Mouse (Mus musculus): ENCODE data around the gene Ick. TPM values are rescaled to one million over a fixed set of nuclear protein-coding genes. Genes with fewer than 3 reads are reported as not detected.

Gene Ick
- polyA plus RNA-seq, 1 experiment from 2014 or later, result 39.4 TPM

DNA sequence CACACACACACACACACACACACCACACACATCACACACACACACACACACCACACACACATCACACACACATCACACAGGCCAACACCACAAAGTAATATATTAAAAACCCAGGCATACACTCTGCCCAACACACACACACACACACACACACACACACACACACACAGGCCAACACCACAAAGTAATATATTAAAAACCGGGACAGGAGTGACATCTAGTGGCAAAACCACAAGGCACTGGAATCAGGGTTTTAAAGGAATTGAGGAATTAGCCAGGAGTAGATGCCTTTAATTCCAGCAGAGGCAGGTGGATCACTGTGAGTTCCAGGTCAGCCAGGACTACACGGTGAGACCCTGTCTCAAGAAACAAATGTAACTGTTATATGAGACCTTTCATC, 30.8 kb upstream of the Ick start:
- Histone ChIP-seq H3K4me2 (ENCODE audit: low read length) (no peak overlapping the region), H3K36me3 (ENCODE audit: control insufficient read depth, insufficient read depth) (peaks cover 15% of the 10 kb centered on the region), H3K4me3 (replicated peaks; ENCODE audit: low read length) (no peak overlapping the region), H3K27ac (ENCODE audit: low read length) (no peak overlapping the region), H3K27me3 (replicated peaks; ENCODE audit: control insufficient read depth, insufficient read depth, low read length) (no peaks in the 10 kb centered on the region), H3K9ac (replicated peaks; ENCODE audit: low read depth, low read length) (no peak overlapping the region), H3K9me3 (ENCODE audit: control insufficient read depth, low read length) (no peaks in the 10 kb centered on the region), H3K4me1 (replicated peaks; ENCODE audit: control insufficient read depth, insufficient read depth, low read length) (no peaks in the 10 kb centered on the region)
- ATAC-seq, result peak; percentile 38; the same call in 1 of the 2 replicates
- WGBS, result 35% methylated on average over 2 of the region's 2 CpGs

DNA sequence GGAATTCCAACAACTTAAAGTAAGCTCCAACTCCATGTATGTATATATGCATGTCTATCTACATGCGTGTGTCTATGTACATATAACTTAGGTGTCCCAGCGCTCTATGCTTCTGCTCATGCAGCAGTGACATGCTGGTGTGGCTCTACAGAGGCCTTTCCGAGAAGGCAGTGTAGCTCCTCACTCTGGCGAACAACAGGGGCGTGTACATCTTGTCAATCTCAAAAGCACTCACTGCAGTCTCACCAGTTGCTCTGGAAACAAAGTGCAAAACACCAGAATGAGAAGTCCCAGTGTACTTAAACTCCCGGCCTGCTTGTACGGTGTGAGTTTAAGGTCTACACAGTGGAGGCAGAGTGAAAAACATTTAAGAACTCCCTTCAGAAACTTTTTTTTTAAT, 27.2 kb upstream of the Ick start:
- WGBS, result 72% methylated on average over 7 of the region's 7 CpGs
- no peak overlapping the region for H3K4me3 ChIP-seq (replicated peaks; ENCODE audit: low read length)
- no peaks in the 10 kb centered on the region for H3K4me1 ChIP-seq (replicated peaks; ENCODE audit: control insufficient read depth, insufficient read depth, low read length)
- H3K27me3 ChIP-seq (replicated peaks; ENCODE audit: control insufficient read depth, insufficient read depth, low read length), result no peaks in the 10 kb centered on the region
- no peak overlapping the region for H3K27ac ChIP-seq (ENCODE audit: low read length)
- peaks cover 33% of the 10 kb centered on the region for H3K36me3 ChIP-seq (ENCODE audit: control insufficient read depth, insufficient read depth)
- H3K9ac ChIP-seq (replicated peaks; ENCODE audit: low read depth, low read length), result no peak overlapping the region
- H3K9me3 ChIP-seq (ENCODE audit: control insufficient read depth, low read length), result no peaks in the 10 kb centered on the region
- H3K4me2 ChIP-seq (ENCODE audit: low read length), result no peak overlapping the region
- ATAC-seq, result no peak

DNA sequence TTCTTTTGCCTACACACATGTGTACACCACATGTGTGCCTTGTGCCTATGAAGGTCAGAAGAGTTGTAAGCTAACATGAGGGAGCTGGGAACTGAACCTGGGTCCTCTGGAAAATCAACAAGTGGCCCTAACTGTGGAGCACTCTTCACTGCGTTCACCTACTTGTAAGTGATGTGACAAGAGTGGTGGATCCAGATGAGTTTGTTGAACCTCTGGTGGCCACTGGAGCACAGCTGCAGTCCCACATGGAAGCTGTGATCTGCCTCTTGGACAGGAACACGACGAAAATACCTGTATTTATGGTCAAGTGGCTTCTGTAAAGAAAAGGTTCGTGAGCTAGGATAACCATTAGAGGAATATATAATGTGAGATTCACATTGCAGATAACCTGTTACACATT, 24.7 kb upstream of the Ick start:
- Histone ChIP-seq H3K4me1 (replicated peaks; ENCODE audit: control insufficient read depth, insufficient read depth, low read length) (no peaks in the 10 kb centered on the region), H3K36me3 (ENCODE audit: control insufficient read depth, insufficient read depth) (peaks cover 36% of the 10 kb centered on the region), H3K9ac (replicated peaks; ENCODE audit: low read depth, low read length) (no peak overlapping the region), H3K4me3 (replicated peaks; ENCODE audit: low read length) (no peak overlapping the region), H3K4me2 (ENCODE audit: low read length) (no peak overlapping the region), H3K27ac (ENCODE audit: low read length) (no peak overlapping the region), H3K9me3 (ENCODE audit: control insufficient read depth, low read length) (no peaks in the 10 kb centered on the region), H3K27me3 (replicated peaks; ENCODE audit: control insufficient read depth, insufficient read depth, low read length) (no peaks in the 10 kb centered on the region)
- WGBS, result 92% methylated on average over 4 of the region's 4 CpGs
- ATAC-seq, result no peak

DNA sequence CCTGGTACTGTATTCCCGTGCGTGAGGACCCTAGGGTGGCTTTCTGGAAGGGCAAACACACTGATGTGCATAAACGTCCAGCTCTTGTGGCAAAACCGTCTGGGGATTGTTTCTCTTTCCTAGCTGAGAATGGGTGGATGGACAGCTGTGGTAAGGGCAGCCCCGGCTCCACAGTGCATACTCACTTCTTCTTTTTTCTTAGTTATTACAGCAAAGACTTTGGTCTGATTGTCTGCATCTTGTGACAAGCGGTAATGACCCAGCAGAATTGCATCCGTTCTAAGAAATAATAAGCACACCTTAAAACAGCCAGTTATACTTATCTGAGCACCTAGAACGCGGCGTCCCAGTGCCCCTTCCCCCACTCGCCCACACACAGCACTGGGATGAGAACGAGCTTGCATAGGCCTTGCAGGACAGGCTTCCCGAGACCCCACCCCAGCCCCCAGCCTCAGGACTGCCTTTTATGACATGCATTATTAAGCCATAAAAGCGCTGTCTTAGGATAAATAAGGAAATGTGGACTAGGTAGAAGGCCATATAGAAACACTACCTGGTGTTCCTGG, 23.2 kb upstream of the Ick start:
- no peak overlapping the region for H3K4me3 ChIP-seq (replicated peaks; ENCODE audit: low read length)
- ATAC-seq, result no peak
- H3K4me2 ChIP-seq (ENCODE audit: low read length), result no peak overlapping the region
- H3K9me3 ChIP-seq (ENCODE audit: control insufficient read depth, low read length), result no peaks in the 10 kb centered on the region
- H3K27me3 ChIP-seq (replicated peaks; ENCODE audit: control insufficient read depth, insufficient read depth, low read length), result no peaks in the 10 kb centered on the region
- no peak overlapping the region for H3K27ac ChIP-seq (ENCODE audit: low read length)
- H3K9ac ChIP-seq (replicated peaks; ENCODE audit: low read depth, low read length), result no peak overlapping the region
- no peaks in the 10 kb centered on the region for H3K4me1 ChIP-seq (replicated peaks; ENCODE audit: control insufficient read depth, insufficient read depth, low read length)
- peaks cover 32% of the 10 kb centered on the region for H3K36me3 ChIP-seq (ENCODE audit: control insufficient read depth, insufficient read depth)
- 90% methylated on average over 14 of the region's 14 CpGs for WGBS

GRCm38 (mm10) chr9:78087751-78088150, 21.2 kb upstream of the Ick start:
- Histone ChIP-seq H3K4me2 (ENCODE audit: low read length) (no peak overlapping the region), H3K27me3 (replicated peaks; ENCODE audit: control insufficient read depth, insufficient read depth, low read length) (no peaks in the 10 kb centered on the region), H3K9ac (replicated peaks; ENCODE audit: low read depth, low read length) (no peak overlapping the region), H3K27ac (ENCODE audit: low read length) (no peak overlapping the region), H3K4me3 (replicated peaks; ENCODE audit: low read length) (no peak overlapping the region), H3K36me3 (ENCODE audit: control insufficient read depth, insufficient read depth) (peaks cover 26% of the 10 kb centered on the region), H3K9me3 (ENCODE audit: control insufficient read depth, low read length) (no peaks in the 10 kb centered on the region), H3K4me1 (replicated peaks; ENCODE audit: control insufficient read depth, insufficient read depth, low read length) (no peaks in the 10 kb centered on the region)
- no peak for ATAC-seq
- 91% methylated on average over 9 of the region's 9 CpGs for WGBS

- peaks cover 28% of the 10 kb centered on the region for H3K36me3 ChIP-seq (ENCODE audit: control insufficient read depth, insufficient read depth)
- no peak overlapping the region for H3K4me2 ChIP-seq (ENCODE audit: low read length)
- WGBS, result 68% methylated on average over 4 of the region's 4 CpGs
- H3K27ac ChIP-seq (ENCODE audit: low read length), result no peak overlapping the region
- H3K4me1 ChIP-seq (replicated peaks; ENCODE audit: control insufficient read depth, insufficient read depth, low read length), result no peaks in the 10 kb centered on the region
- no peak for ATAC-seq
- no peaks in the 10 kb centered on the region for H3K27me3 ChIP-seq (replicated peaks; ENCODE audit: control insufficient read depth, insufficient read depth, low read length)
- no peaks in the 10 kb centered on the region for H3K9me3 ChIP-seq (ENCODE audit: control insufficient read depth, low read length)
- no peak overlapping the region for H3K4me3 ChIP-seq (replicated peaks; ENCODE audit: low read length)
- H3K9ac ChIP-seq (replicated peaks; ENCODE audit: low read depth, low read length), result no peak overlapping the region
Measured at GRCm38 (mm10) chr9:78088521-78088920, 20.5 kb upstream of the Ick start.

GRCm38 (mm10) chr9:78088971-78089370, 20.0 kb upstream of the Ick start:
- Histone ChIP-seq H3K27ac (ENCODE audit: low read length) (no peak overlapping the region), H3K4me3 (replicated peaks; ENCODE audit: low read length) (no peak overlapping the region), H3K4me2 (ENCODE audit: low read length) (no peak overlapping the region), H3K9ac (replicated peaks; ENCODE audit: low read depth, low read length) (no peak overlapping the region), H3K9me3 (ENCODE audit: control insufficient read depth, low read length) (no peaks in the 10 kb centered on the region), H3K4me1 (replicated peaks; ENCODE audit: control insufficient read depth, insufficient read depth, low read length) (no peaks in the 10 kb centered on the region), H3K36me3 (ENCODE audit: control insufficient read depth, insufficient read depth) (peaks cover 26% of the 10 kb centered on the region), H3K27me3 (replicated peaks; ENCODE audit: control insufficient read depth, insufficient read depth, low read length) (no peaks in the 10 kb centered on the region)
- 89% methylated on average over 7 of the region's 7 CpGs for WGBS
- ATAC-seq, result no peak

GRCm38 (mm10) chr9:78089906-78090305, 19.1 kb upstream of the Ick start:
- 89% methylated on average over 1 of the region's 1 CpGs for WGBS
- no peak overlapping the region for H3K4me2 ChIP-seq (ENCODE audit: low read length)
- no peaks in the 10 kb centered on the region for H3K27me3 ChIP-seq (replicated peaks; ENCODE audit: control insufficient read depth, insufficient read depth, low read length)
- H3K4me3 ChIP-seq (replicated peaks; ENCODE audit: low read length), result no peak overlapping the region
- no peaks in the 10 kb centered on the region for H3K4me1 ChIP-seq (replicated peaks; ENCODE audit: control insufficient read depth, insufficient read depth, low read length)
- H3K9me3 ChIP-seq (ENCODE audit: control insufficient read depth, low read length), result no peaks in the 10 kb centered on the region
- H3K36me3 ChIP-seq (ENCODE audit: control insufficient read depth, insufficient read depth), result peaks cover 18% of the 10 kb centered on the region
- H3K27ac ChIP-seq (ENCODE audit: low read length), result no peak overlapping the region
- no peak overlapping the region for H3K9ac ChIP-seq (replicated peaks; ENCODE audit: low read depth, low read length)
- ATAC-seq, result no peak

DNA sequence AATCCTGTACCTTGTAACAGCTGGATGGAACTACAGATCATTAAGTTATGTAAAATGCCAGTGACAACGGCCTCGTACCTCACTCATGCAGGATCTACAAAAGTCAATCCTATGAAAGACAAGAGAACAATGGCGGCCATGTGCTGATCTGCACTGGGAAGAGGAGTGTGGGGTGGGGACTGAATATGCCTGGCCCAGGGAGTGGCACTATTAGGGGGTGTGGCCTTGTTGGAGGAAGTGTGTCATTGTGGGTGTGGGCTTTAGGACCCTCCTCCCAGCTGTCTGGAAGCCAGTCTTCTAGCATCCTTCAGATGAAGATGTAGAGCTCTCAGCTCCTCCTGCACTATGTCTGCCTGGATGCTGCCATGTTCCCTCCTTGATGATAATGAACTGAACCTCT, 18.4 kb upstream of the Ick start:
- WGBS, result 94% methylated on average over 3 of the region's 3 CpGs
- H3K36me3 ChIP-seq (ENCODE audit: control insufficient read depth, insufficient read depth), result peaks cover 21% of the 10 kb centered on the region
- H3K4me1 ChIP-seq (replicated peaks; ENCODE audit: control insufficient read depth, insufficient read depth, low read length), result no peaks in the 10 kb centered on the region
- no peaks in the 10 kb centered on the region for H3K27me3 ChIP-seq (replicated peaks; ENCODE audit: control insufficient read depth, insufficient read depth, low read length)
- no peak overlapping the region for H3K27ac ChIP-seq (ENCODE audit: low read length)
- H3K4me2 ChIP-seq (ENCODE audit: low read length), result no peak overlapping the region
- H3K9me3 ChIP-seq (ENCODE audit: control insufficient read depth, low read length), result no peaks in the 10 kb centered on the region
- H3K9ac ChIP-seq (replicated peaks; ENCODE audit: low read depth, low read length), result no peak overlapping the region
- no peak for ATAC-seq
- no peak overlapping the region for H3K4me3 ChIP-seq (replicated peaks; ENCODE audit: low read length)

GRCm38 (mm10) chr9:78095686-78096085, 13.3 kb upstream of the Ick start:
- Histone ChIP-seq H3K36me3 (ENCODE audit: control insufficient read depth, insufficient read depth) (peaks cover 39% of the 10 kb centered on the region), H3K9ac (replicated peaks; ENCODE audit: low read depth, low read length) (no peak overlapping the region), H3K4me3 (replicated peaks; ENCODE audit: low read length) (no peak overlapping the region), H3K27ac (ENCODE audit: low read length) (no peak overlapping the region), H3K27me3 (replicated peaks; ENCODE audit: control insufficient read depth, insufficient read depth, low read length) (no peaks in the 10 kb centered on the region), H3K9me3 (ENCODE audit: control insufficient read depth, low read length) (no peaks in the 10 kb centered on the region), H3K4me1 (replicated peaks; ENCODE audit: control insufficient read depth, insufficient read depth, low read length) (no peaks in the 10 kb centered on the region), H3K4me2 (ENCODE audit: low read length) (no peak overlapping the region)
- WGBS, result 95% methylated on average over 12 of the region's 12 CpGs
- no peak for ATAC-seq
